Mouse (Mus musculus): ENCODE measurements around the gene Ctsj. TPM values are rescaled to one million over a fixed set of nuclear protein-coding genes. Genes with fewer than 3 reads are reported as not detected.
"Not testable (repeated sequence)": the region's sequence is repeated elsewhere in the genome, so short reads cannot be mapped to it uniquely, and the experiment has no call there.

The Ctsj gene
- polyA plus RNA-seq (2012; rRNA removed), result not detected in 2 replicates

DNA sequence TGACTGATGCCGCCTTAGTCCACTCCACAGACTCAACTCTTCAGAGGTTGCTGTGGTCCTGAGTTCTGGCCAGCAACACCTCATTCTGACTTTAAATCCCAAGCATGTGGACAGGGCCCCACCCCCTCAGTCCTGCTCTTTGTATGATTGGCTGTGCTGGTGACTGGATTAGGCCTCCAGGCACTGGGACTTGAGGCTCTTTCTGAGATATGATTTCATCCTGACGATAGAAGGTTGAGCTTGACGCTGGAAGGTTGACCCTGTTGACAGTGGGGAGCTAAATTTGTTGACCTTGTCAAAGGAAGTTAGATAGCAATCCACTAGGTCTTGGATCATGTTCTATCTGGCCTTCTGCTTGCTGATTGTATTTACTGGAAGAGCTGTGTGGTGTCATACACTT, at the start of gene Ctsj:
TSS of gene Ctsj (minus strand) at position 101 of the 400 bp plus-strand sequence.
- Histone ChIP-seq H3K27ac (ENCODE audit: insufficient read depth, low read depth, low read length) (no peak within 1 kb of the TSS), H3K4me1 (ENCODE audit: control insufficient read depth, insufficient read depth, insufficient read length, low read length) (no peaks in the 10 kb centered on the region), H3K27me3 (ENCODE audit: control insufficient read depth, insufficient read depth, low read length) (no peaks in the 10 kb centered on the region), H3K36me3 (ENCODE audit: control insufficient read depth, insufficient read depth, low read length) (no peaks in the 10 kb centered on the region), H3K4me3 (ENCODE audit: low read depth, low read length) (no peak within 1 kb of the TSS)
- WGBS, result 67% methylated on average over 3 of the region's 3 CpGs
- TF ChIP-seq POLR2A (IDR thresholded peaks at IDR 0.05; ENCODE audit: low read depth, low read length) (no peak), CTCF (IDR thresholded peaks at IDR 0.05; ENCODE audit: extremely low read depth, insufficient read length, insufficient replicate concordance, low read depth, low read length) (no peak)

GRCm38 (mm10) chr13:61040531-61040930, 34.8 kb upstream of the Ctsj start, which contains the start of gene Ctsq:
TSS of gene Ctsq (minus strand) at chr13:61040631.
- Histone ChIP-seq H3K27ac (ENCODE audit: insufficient read depth, low read depth, low read length) (no peak within 1 kb of the TSS), H3K36me3 (ENCODE audit: control insufficient read depth, insufficient read depth, low read length) (no peaks in the 10 kb centered on the region), H3K27me3 (ENCODE audit: control insufficient read depth, insufficient read depth, low read length) (no peaks in the 10 kb centered on the region), H3K4me1 (ENCODE audit: control insufficient read depth, insufficient read depth, insufficient read length, low read length) (no peaks in the 10 kb centered on the region), H3K4me3 (ENCODE audit: low read depth, low read length) (no peak within 1 kb of the TSS)
- 49% methylated on average over 3 of the region's 3 CpGs for WGBS
- no peak for TF ChIP-seq CTCF (IDR thresholded peaks at IDR 0.05; ENCODE audit: extremely low read depth, insufficient read length, insufficient replicate concordance, low read depth, low read length)
- TF ChIP-seq POLR2A (IDR thresholded peaks at IDR 0.05; ENCODE audit: low read depth, low read length), result no peak

GRCm38 (mm10) chr13:61022785-61023184, 17.0 kb upstream of the Ctsj start:
- Histone ChIP-seq H3K4me1 (ENCODE audit: control insufficient read depth, insufficient read depth, insufficient read length, low read length) (no peaks in the 10 kb centered on the region), H3K36me3 (ENCODE audit: control insufficient read depth, insufficient read depth, low read length) (no peaks in the 10 kb centered on the region), H3K27me3 (ENCODE audit: control insufficient read depth, insufficient read depth, low read length) (no peaks in the 10 kb centered on the region; the same call in 1 of the 2 replicates), H3K4me3 (ENCODE audit: low read depth, low read length) (no peak overlapping the region), H3K27ac (ENCODE audit: insufficient read depth, low read depth, low read length) (no peak overlapping the region)
- TF ChIP-seq CTCF (IDR thresholded peaks at IDR 0.05; ENCODE audit: extremely low read depth, insufficient read length, insufficient replicate concordance, low read depth, low read length), result no peak
- TF ChIP-seq POLR2A (IDR thresholded peaks at IDR 0.05; ENCODE audit: low read depth, low read length), result no peak
- WGBS, result 82% methylated on average over 3 of the region's 3 CpGs

- no peaks in the 10 kb centered on the region for H3K36me3 ChIP-seq (ENCODE audit: control insufficient read depth, insufficient read depth, low read length)
- TF ChIP-seq POLR2A (IDR thresholded peaks at IDR 0.05; ENCODE audit: low read depth, low read length) (no peak), CTCF (IDR thresholded peaks at IDR 0.05; ENCODE audit: extremely low read depth, insufficient read length, insufficient replicate concordance, low read depth, low read length) (no peak)
- H3K27ac ChIP-seq (ENCODE audit: insufficient read depth, low read depth, low read length), result no peak overlapping the region
- WGBS, result 79% methylated on average over 5 of the region's 6 CpGs
- no peak overlapping the region for H3K4me3 ChIP-seq (ENCODE audit: low read depth, low read length)
- H3K4me1 ChIP-seq (ENCODE audit: control insufficient read depth, insufficient read depth, insufficient read length, low read length), result no peaks in the 10 kb centered on the region
- H3K27me3 ChIP-seq (ENCODE audit: control insufficient read depth, insufficient read depth, low read length), result no peaks in the 10 kb centered on the region; the same call in 1 of the 2 replicates
Measured at GRCm38 (mm10) chr13:61021844-61022243, 16.1 kb upstream of the Ctsj start.

- H3K4me3 ChIP-seq (ENCODE audit: low read depth, low read length), result no peak overlapping the region
- H3K4me1 ChIP-seq (ENCODE audit: control insufficient read depth, insufficient read depth, insufficient read length, low read length), result no peaks in the 10 kb centered on the region
- no peak overlapping the region for H3K27ac ChIP-seq (ENCODE audit: insufficient read depth, low read depth, low read length)
- H3K27me3 ChIP-seq (ENCODE audit: control insufficient read depth, insufficient read depth, low read length), result no peaks in the 10 kb centered on the region
- TF ChIP-seq POLR2A (IDR thresholded peaks at IDR 0.05; ENCODE audit: low read depth, low read length) (no peak), CTCF (IDR thresholded peaks at IDR 0.05; ENCODE audit: extremely low read depth, insufficient read length, insufficient replicate concordance, low read depth, low read length) (no peak)
- no peaks in the 10 kb centered on the region for H3K36me3 ChIP-seq (ENCODE audit: control insufficient read depth, insufficient read depth, low read length)
- 68% methylated on average over 4 of the region's 4 CpGs for WGBS
Measured at GRCm38 (mm10) chr13:61010171-61010570, 4.4 kb upstream of the Ctsj start.

GRCm38 (mm10) chr13:60997600-60997999, 8.2 kb downstream of the Ctsj start:
- WGBS, result 45% methylated on average over 2 of the region's 2 CpGs
- no peaks in the 10 kb centered on the region for H3K27me3 ChIP-seq (ENCODE audit: control insufficient read depth, insufficient read depth, low read length)
- no peak overlapping the region for H3K27ac ChIP-seq (ENCODE audit: insufficient read depth, low read depth, low read length)
- TF ChIP-seq CTCF (IDR thresholded peaks at IDR 0.05; ENCODE audit: extremely low read depth, insufficient read length, insufficient replicate concordance, low read depth, low read length), result no peak
- no peak for TF ChIP-seq POLR2A (IDR thresholded peaks at IDR 0.05; ENCODE audit: low read depth, low read length)
- no peak overlapping the region for H3K4me3 ChIP-seq (ENCODE audit: low read depth, low read length)
- no peaks in the 10 kb centered on the region for H3K36me3 ChIP-seq (ENCODE audit: control insufficient read depth, insufficient read depth, low read length)
- no peaks in the 10 kb centered on the region for H3K4me1 ChIP-seq (ENCODE audit: control insufficient read depth, insufficient read depth, insufficient read length, low read length)

GRCm38 (mm10) chr13:60986915-60987314, 18.8 kb downstream of the Ctsj start:
- not testable (repeated sequence) for H3K27me3 ChIP-seq (ENCODE audit: control insufficient read depth, insufficient read depth, low read length); H3K4me1 ChIP-seq (ENCODE audit: control insufficient read depth, insufficient read depth, insufficient read length, low read length); H3K4me3 ChIP-seq (ENCODE audit: low read depth, low read length); H3K27ac ChIP-seq (ENCODE audit: insufficient read depth, low read depth, low read length); H3K36me3 ChIP-seq (ENCODE audit: control insufficient read depth, insufficient read depth, low read length)
- WGBS, result 80% methylated on average over 5 of the region's 5 CpGs

GRCm38 (mm10) chr13:60972319-60972718, 33.4 kb downstream of the Ctsj start:
- H3K27ac ChIP-seq (ENCODE audit: insufficient read depth, low read depth, low read length); H3K4me3 ChIP-seq (ENCODE audit: low read depth, low read length); H3K36me3 ChIP-seq (ENCODE audit: control insufficient read depth, insufficient read depth, low read length); H3K4me1 ChIP-seq (ENCODE audit: control insufficient read depth, insufficient read depth, insufficient read length, low read length); H3K27me3 ChIP-seq (ENCODE audit: control insufficient read depth, insufficient read depth, low read length): not testable (repeated sequence)
- 60% methylated on average over 4 of the region's 4 CpGs for WGBS

GRCm38 (mm10) chr13:60963985-60964384, 41.8 kb downstream of the Ctsj start:
- not testable (repeated sequence) for H3K36me3 ChIP-seq (ENCODE audit: control insufficient read depth, insufficient read depth, low read length); H3K4me1 ChIP-seq (ENCODE audit: control insufficient read depth, insufficient read depth, insufficient read length, low read length); H3K4me3 ChIP-seq (ENCODE audit: low read depth, low read length); H3K27me3 ChIP-seq (ENCODE audit: control insufficient read depth, insufficient read depth, low read length); H3K27ac ChIP-seq (ENCODE audit: insufficient read depth, low read depth, low read length)
- 39% methylated on average over 5 of the region's 5 CpGs for WGBS

All from small intestine, adult 2 months (tissue).